Mouse (Mus musculus): ENCODE measurements around the gene Muc1. TPM values are rescaled to one million over a fixed set of nuclear protein-coding genes. Genes with fewer than 3 reads are reported as not detected.

Gene Muc1
- polyA plus RNA-seq, 2 experiments: 1.1 to 5.6 TPM

DNA sequence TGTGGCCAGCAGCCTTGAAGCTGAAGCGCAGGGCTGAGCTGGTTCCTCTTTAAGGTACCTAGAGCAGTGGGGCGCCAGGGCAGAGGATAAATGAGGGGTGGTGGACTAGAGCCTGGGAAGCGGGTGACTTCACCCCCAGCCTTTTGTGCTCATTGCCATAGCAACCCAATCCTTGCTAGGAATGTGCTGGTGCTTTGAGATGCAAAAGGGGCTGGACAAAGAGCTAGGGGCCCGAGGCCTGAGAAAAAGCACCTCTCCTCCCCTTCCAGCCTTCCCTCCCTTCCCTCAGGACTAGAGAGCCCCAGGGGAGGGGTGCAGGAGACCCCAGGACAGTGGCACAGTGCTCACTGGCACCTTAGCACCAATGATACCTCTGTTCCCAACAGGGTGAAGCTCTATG, 2.9 kb upstream of the Muc1 start:
- peaks cover 22% of the 10 kb centered on the region for H3K4me1 ChIP-seq (ENCODE audit: control insufficient read depth, insufficient read depth, low read length)
- DNase-seq (ENCODE audit: low spot score): no peak
- no peak for ATAC-seq (ENCODE audit: low FRiP score, low read depth)
- no peak overlapping the region for H3K27ac ChIP-seq (replicated peaks; ENCODE audit: low read depth, low read length)
- 0 out of 2 replicates have a peak overlapping the region, but pooled peaks have one; percentile 2 for H3K9ac ChIP-seq (ENCODE audit: low read depth, low read length, severe bottlenecking)
- no peak overlapping the region for H3K4me2 ChIP-seq (replicated peaks; ENCODE audit: low read depth, low read length, severe bottlenecking)
- 52% methylated on average over 3 of the region's 4 CpGs for WGBS
- H3K9me3 ChIP-seq (ENCODE audit: control insufficient read depth, low read length): no peaks in the 10 kb centered on the region
- TF ChIP-seq POLR2A (IDR thresholded peaks at IDR 0.05; ENCODE audit: borderline replicate concordance, extremely low read depth, insufficient read depth, insufficient read length): no peak
- H3K36me3 ChIP-seq (ENCODE audit: control insufficient read depth, insufficient read depth, low read length): peaks cover 32% of the 10 kb centered on the region
- no peaks in the 10 kb centered on the region for H3K27me3 ChIP-seq (ENCODE audit: control insufficient read depth, insufficient read depth, low read length)
- no peak overlapping the region for H3K4me3 ChIP-seq (replicated peaks; ENCODE audit: low read length)

DNA sequence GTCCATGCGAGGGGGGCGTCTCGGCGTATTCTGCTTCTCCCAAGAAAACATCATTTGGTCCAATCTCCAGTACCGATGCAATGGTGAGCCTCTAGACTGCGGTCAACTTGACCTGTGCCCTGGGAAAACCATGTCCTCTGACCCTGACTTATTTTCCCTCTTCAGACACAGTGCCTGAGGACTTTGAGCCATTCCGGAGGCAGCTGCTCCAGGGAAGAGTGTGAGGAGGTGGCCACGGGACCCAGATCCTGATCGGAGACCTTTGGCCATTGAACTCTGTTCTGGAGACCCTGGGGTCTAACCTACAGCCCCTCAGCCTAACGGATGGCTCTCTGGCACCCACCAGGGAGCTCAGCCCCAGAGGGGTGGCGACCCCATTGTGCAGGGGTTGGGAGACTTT, 2.5 kb upstream of the Muc1 start:
- Histone ChIP-seq H3K4me3 (replicated peaks; ENCODE audit: low read length) (peak overlapping the region; percentile 39), H3K4me2 (replicated peaks; ENCODE audit: low read depth, low read length, severe bottlenecking) (peak overlapping the region; percentile 72), H3K9me3 (ENCODE audit: control insufficient read depth, low read length) (no peaks in the 10 kb centered on the region), H3K4me1 (ENCODE audit: control insufficient read depth, insufficient read depth, low read length) (peaks cover 22% of the 10 kb centered on the region), H3K27me3 (ENCODE audit: control insufficient read depth, insufficient read depth, low read length) (no peaks in the 10 kb centered on the region), H3K27ac (replicated peaks; ENCODE audit: low read depth, low read length) (no peak overlapping the region), H3K36me3 (ENCODE audit: control insufficient read depth, insufficient read depth, low read length) (peaks cover 29% of the 10 kb centered on the region), H3K9ac (ENCODE audit: low read depth, low read length, severe bottlenecking) (peak overlapping the region; percentile 43; the same call in 1 of the 2 replicates)
- no peak for TF ChIP-seq POLR2A (IDR thresholded peaks at IDR 0.05; ENCODE audit: borderline replicate concordance, extremely low read depth, insufficient read depth, insufficient read length)
- WGBS: 37% methylated on average over 11 of the region's 11 CpGs
- DNase-seq (ENCODE audit: low spot score): no peak
- ATAC-seq (ENCODE audit: low FRiP score, low read depth): no peak

GRCm38 (mm10) chr3:89226900-89227299, 2.0 kb upstream of the Muc1 start, which contains the start of gene Mtx1:
Mtx1 (minus strand) TSS chr3:89227088.
- peak within 1 kb of the TSS; percentile 91 for H3K27ac ChIP-seq (replicated peaks; ENCODE audit: low read depth, low read length)
- peak within 1 kb of the TSS; percentile 72 for H3K4me2 ChIP-seq (replicated peaks; ENCODE audit: low read depth, low read length, severe bottlenecking)
- H3K4me1 ChIP-seq (ENCODE audit: control insufficient read depth, insufficient read depth, low read length): peaks cover 22% of the 10 kb centered on the region
- peak within 1 kb of the TSS; percentile 45 for H3K9ac ChIP-seq (ENCODE audit: low read depth, low read length, severe bottlenecking)
- no peak for TF ChIP-seq POLR2A (IDR thresholded peaks at IDR 0.05; ENCODE audit: borderline replicate concordance, extremely low read depth, insufficient read depth, insufficient read length)
- DNase-seq (ENCODE audit: low spot score) (no peak), ATAC-seq (ENCODE audit: low FRiP score, low read depth) (peak; percentile 14; the same call in 1 of the 2 replicates)
- no peaks in the 10 kb centered on the region for H3K9me3 ChIP-seq (ENCODE audit: control insufficient read depth, low read length)
- no peaks in the 10 kb centered on the region for H3K27me3 ChIP-seq (ENCODE audit: control insufficient read depth, insufficient read depth, low read length)
- 6% methylated on average over 19 of the region's 21 CpGs for WGBS
- peaks cover 26% of the 10 kb centered on the region for H3K36me3 ChIP-seq (ENCODE audit: control insufficient read depth, insufficient read depth, low read length)
- H3K4me3 ChIP-seq (replicated peaks; ENCODE audit: low read length): peak within 1 kb of the TSS; percentile 39

GRCm38 (mm10) chr3:89227307-89228179, 1.3 kb upstream of the Muc1 start:
- DNase-seq (ENCODE audit: low spot score): peak; percentile 95
- H3K4me1 ChIP-seq (ENCODE audit: control insufficient read depth, insufficient read depth, low read length): peaks cover 22% of the 10 kb centered on the region
- peak; percentile 91; the same call in 1 of the 2 replicates for TF ChIP-seq POLR2A (IDR thresholded peaks at IDR 0.05; ENCODE audit: borderline replicate concordance, extremely low read depth, insufficient read depth, insufficient read length)
- H3K9me3 ChIP-seq (ENCODE audit: control insufficient read depth, low read length): no peaks in the 10 kb centered on the region
- H3K9ac ChIP-seq (ENCODE audit: low read depth, low read length, severe bottlenecking): peak overlapping the region; percentile 45
- H3K4me2 ChIP-seq (replicated peaks; ENCODE audit: low read depth, low read length, severe bottlenecking): peak overlapping the region; percentile 72
- WGBS: 4% methylated on average over 38 of the region's 41 CpGs
- ATAC-seq (ENCODE audit: low FRiP score, low read depth): peak; percentile 89
- peak overlapping the region; percentile 39 for H3K4me3 ChIP-seq (replicated peaks; ENCODE audit: low read length)
- peaks cover 26% of the 10 kb centered on the region for H3K36me3 ChIP-seq (ENCODE audit: control insufficient read depth, insufficient read depth, low read length)
- H3K27me3 ChIP-seq (ENCODE audit: control insufficient read depth, insufficient read depth, low read length): no peaks in the 10 kb centered on the region
- peak overlapping the region; percentile 91 for H3K27ac ChIP-seq (replicated peaks; ENCODE audit: low read depth, low read length)

DNA sequence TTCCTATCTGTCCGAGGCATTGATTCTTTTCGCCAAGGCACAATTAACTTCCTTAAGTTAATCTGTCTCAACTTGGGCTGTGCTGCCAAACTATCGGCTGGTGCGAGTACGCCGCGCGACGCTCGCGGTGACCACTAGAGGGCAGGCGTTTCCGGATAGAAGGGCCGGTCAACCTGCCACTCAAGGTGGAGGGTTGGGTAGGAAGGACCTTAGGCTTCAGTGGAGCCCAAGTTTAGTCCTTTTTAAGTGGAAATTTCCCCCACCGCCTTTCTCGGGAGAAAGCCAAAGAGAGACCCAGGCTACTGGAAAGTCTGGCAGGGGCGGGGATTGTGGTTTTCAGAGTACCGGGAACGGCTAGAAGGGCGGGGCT, 692 bp upstream of the Muc1 start:
- Histone ChIP-seq H3K4me3 (replicated peaks; ENCODE audit: low read length) (peak overlapping the region; percentile 39), H3K9ac (ENCODE audit: low read depth, low read length, severe bottlenecking) (peak overlapping the region; percentile 45; the same call in 1 of the 2 replicates), H3K27ac (replicated peaks; ENCODE audit: low read depth, low read length) (peak overlapping the region; percentile 91), H3K27me3 (ENCODE audit: control insufficient read depth, insufficient read depth, low read length) (no peaks in the 10 kb centered on the region), H3K4me1 (ENCODE audit: control insufficient read depth, insufficient read depth, low read length) (peaks cover 22% of the 10 kb centered on the region), H3K4me2 (replicated peaks; ENCODE audit: low read depth, low read length, severe bottlenecking) (peak overlapping the region; percentile 72), H3K36me3 (ENCODE audit: control insufficient read depth, insufficient read depth, low read length) (peaks cover 19% of the 10 kb centered on the region), H3K9me3 (ENCODE audit: control insufficient read depth, low read length) (no peaks in the 10 kb centered on the region)
- no peak for TF ChIP-seq POLR2A (IDR thresholded peaks at IDR 0.05; ENCODE audit: borderline replicate concordance, extremely low read depth, insufficient read depth, insufficient read length)
- DNase-seq (ENCODE audit: low spot score) (peak; percentile 84), ATAC-seq (ENCODE audit: low FRiP score, low read depth) (peak; percentile 49)
- under 1% methylated on average over 20 of the region's 20 CpGs for WGBS
